Mouse (Mus musculus) inflammation-experienced regulatory T-cells, adult 6 months (primary cell): ENCODE data around the gene Foxp1. TPM values are rescaled to one million over a fixed set of nuclear protein-coding genes. Genes with fewer than 3 reads are reported as not detected.

Experiments
- ATAC-seq: one replicate; pipeline ENCODE4 v1.8.0; 2017
- polyA plus RNA-seq, 3 experiments: library from polyadenylated mRNA; unstranded; fragments of 100-300 nt; shearing (Covaris generic); gene quantifications; one replicate each; pipeline ENCODE4 v1.2.1; 2017

The Foxp1 gene
- polyA plus RNA-seq, 3 experiments from 2014 or later = 83.3 to 273 (median 271) TPM

DNA sequence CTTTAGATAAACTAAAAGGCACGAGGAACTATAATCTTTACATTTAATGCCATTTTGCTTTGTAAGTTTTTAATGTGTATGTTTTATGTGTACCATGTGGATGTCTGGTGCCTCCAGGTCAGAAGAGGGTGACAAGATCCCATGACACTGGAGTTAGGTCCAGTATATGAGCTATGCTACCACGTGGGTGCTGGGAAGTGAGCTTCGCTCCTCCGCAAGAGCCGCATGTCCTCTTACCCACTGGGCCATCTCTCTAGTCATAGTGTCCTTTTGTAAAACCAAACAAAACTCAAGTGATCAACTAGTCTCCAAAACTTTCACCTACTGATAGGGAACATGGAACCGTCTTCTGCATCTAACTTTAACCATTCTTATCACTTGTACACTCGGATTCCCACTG is 542.5 kb downstream of the Foxp1 start:
- ATAC-seq = no peak

- ATAC-seq = no peak
Observed at GRCm38 (mm10) chr6:98977806-98978205, 544.7 kb downstream of the Foxp1 start.

GRCm38 (mm10) chr6:98975918-98976317 is 546.6 kb downstream of the Foxp1 start:
- no peak for ATAC-seq

- no peak for ATAC-seq
Observed at GRCm38 (mm10) chr6:98973433-98973832, 549.1 kb downstream of the Foxp1 start.

DNA sequence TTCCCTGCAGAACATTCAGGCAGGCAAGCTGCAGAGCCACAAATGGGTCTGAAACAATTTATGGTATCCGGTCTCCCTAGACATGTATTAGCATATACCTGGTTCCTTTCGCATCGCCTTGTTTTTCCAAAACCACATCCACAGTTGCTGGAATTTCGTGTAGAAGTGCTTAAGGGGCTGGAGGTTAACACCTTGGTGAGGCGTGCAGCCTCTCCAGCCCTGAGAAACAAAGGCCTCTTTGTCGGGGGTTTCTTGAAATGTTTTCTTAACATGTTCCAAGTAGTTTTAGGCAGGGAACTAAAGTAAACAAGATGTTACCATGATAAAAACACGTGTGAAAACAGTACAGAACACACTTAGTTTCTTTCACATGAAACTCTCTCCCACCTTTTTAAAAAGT is 550.1 kb downstream of the Foxp1 start:
- ATAC-seq = no peak

DNA sequence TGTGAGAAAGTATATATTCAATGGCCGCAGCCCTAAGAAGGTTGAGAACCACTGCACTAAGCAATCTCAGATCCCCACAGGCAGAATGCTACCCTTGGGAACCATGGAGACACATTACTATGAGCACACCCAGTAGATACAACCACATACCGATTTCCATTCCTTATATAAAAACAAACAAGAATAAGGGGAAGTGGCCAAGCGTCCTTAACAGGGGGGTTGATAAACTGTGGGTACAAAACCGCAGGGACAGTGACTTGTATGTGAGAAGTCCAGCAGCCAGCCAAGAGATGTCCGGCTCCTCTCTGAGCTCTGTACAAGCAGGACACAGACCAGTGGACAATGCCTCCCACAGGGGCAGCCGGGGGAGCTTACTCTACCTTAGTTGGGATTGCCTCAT is 563.2 kb downstream of the Foxp1 start:
- ATAC-seq = no peak

DNA sequence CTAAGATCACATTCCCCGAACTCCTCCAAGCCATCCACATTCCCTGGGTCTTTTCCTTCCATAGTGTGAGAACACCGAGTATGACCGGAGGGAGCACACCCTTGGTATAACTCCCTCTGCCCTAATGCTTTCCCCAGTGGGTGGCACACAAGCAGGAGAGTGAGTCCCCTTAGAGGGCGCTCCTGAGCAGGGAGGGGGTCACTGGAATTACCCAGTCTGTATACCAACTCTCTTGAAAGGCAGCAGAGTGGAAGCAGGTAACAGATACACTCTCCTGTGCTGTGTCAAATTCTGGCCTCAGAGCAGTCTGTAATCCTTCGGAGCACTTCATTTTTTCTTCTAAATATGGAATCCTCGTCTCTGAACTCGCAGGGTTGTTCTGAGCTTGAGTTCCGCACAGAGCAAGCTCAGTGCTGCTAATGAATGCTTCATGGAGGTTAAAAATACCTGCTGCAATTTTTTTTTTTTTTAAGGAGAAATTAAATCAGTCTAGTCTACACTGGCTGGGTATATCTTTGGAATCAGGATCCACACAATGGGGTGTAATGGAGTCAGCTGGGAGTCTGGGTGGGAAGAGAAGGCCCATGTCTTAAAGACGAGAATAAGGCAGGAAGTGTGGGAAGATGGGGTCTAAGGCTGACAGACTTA is 565.9 kb downstream of the Foxp1 start:
- ATAC-seq = no peak

GRCm38 (mm10) chr6:98955706-98956105 is 566.8 kb downstream of the Foxp1 start:
- no peak for ATAC-seq

DNA sequence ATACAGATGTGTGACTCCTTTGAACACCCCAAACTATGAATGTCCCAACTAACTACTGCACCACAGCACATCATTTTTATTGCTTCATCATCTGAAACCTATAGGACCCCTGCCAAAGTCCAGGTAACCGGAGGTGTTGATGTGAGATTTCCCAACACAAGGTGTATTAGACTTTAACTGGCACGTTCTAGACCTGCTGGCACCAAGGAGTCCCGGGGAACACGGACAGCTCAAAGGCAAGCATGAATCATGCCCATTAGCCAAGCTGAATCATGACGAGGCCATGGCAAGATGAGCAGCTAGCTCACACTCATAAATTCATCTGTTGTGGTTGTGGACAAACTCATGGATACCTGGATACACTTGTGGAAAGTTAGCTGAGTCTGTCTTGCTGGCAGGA is 568.1 kb downstream of the Foxp1 start:
- no peak for ATAC-seq

- ATAC-seq = no peak
Observed at GRCm38 (mm10) chr6:98949703-98950191, 572.8 kb downstream of the Foxp1 start.

GRCm38 (mm10) chr6:98949286-98949685 is 573.2 kb downstream of the Foxp1 start:
- ATAC-seq = no peak

GRCm38 (mm10) chr6:98948153-98949141 is 574.1 kb downstream of the Foxp1 start:
- no peak for ATAC-seq

DNA sequence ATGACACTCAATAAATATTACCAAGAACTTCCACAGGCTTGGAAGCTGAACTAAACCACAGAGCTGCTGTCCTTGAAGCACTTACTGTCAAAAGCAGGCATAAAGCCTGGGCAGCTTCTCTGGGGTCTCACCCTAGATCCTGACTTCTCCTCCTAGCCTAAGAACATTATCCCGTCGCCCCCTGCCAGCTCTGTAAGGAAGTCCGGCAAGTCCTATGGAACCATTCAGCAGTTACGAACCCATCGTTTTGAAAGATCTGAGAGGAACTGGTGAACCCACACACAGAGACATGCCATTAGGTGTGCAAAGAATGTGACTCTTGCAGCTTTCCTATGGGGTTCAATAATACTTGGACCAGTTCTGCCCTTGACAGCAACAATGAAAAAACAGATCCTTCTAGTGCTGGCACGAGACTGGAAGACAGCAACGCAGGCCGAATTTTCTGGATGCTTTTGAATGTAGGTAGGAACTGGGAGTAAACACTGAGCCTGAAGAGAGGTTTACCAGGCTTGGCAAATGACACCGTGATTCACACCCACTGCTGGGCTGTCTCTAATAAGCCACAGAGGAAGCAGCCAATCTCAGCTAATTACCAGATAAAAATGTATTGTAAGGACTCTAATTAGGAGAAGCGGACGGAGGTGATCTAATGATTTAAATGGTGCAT is 574.9 kb downstream of the Foxp1 start:
- ATAC-seq = no peak

DNA sequence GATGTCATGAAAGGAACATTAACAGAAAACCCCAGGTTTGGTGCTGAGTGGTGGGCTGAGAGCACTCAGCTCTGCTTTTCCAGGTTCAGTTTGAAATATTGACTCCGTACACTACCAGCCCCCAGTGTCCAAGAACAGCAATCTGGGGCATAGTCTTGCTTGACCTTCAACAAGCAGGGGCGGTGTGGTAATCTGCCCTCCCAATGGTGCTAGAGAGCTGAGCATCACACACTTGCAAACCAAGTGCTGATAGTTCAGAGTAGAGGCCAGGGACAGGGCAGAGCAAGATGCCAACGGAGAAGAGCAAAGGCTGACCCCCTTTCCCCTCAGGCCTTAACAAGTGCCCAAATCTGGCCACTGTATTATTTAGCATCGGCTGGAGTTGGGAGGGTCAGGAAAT is 575.8 kb downstream of the Foxp1 start:
- no peak for ATAC-seq

GRCm38 (mm10) chr6:98945496-98946412 is 576.8 kb downstream of the Foxp1 start:
- no peak for ATAC-seq

- ATAC-seq = no peak
Observed at GRCm38 (mm10) chr6:98938348-98938747, 584.2 kb downstream of the Foxp1 start.

- ATAC-seq = no peak
Observed at GRCm38 (mm10) chr6:98937513-98937912, 585.0 kb downstream of the Foxp1 start.

DNA sequence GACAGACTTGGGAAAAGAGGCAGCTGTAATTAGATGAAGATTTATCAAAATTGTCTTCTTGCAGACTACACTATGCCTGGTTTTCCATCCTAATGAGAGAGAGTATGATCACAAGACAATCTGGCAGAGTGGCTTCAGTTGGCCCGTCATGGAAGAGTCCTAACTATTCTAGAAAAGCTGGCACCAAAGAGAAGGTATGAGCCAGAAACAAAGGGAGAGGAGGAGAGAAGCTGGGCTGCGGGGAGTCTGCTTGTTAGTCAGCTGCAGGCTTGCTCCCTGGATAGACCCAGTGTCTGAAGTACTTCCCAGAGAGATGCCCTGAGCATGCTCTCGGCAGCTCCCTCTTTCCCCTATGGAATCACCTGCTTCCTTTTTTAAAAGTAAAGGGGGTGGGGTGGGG is 586.1 kb downstream of the Foxp1 start:
- ATAC-seq = no peak

- no peak for ATAC-seq
Observed at GRCm38 (mm10) chr6:98935169-98935568, 587.4 kb downstream of the Foxp1 start.

DNA sequence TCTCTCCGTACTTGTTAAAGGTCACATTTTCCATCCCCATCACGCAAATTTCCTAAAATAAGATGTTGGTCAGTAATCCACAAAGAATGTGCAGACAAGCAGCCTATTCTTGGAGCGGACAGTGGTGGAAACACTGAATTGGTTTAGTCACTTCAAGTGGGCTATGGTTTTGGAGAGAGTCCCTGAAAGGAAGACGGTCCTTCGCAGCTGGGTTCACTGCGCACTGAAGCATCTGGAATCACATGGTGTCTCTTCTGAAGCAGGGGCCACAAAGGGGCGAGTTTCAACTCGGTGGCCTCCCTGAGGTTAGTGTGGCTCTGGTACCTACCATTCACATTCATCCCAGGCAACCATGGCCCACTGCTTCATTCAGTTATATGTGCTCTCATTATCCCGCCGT is 588.1 kb downstream of the Foxp1 start:
- ATAC-seq = no peak

GRCm38 (mm10) chr6:98933135-98933724 is 589.3 kb downstream of the Foxp1 start:
- ATAC-seq = no peak
